Mouse (Mus musculus): ENCODE measurements around the gene Gm4340. TPM values are rescaled to one million over a fixed set of nuclear protein-coding genes. Genes with fewer than 3 reads are reported as not detected.
"Not testable (repeated sequence)": the region's sequence is repeated elsewhere in the genome, so short reads cannot be mapped to it uniquely, and the experiment has no call there.

Gm4340 gene
- not detected in 2 replicates for polyA plus RNA-seq (2015; fragmentation: Nextera tagmentation; extraction: Ambion mirVana)

- not testable (repeated sequence) for H3K4me3 ChIP-seq (replicated peaks); H3K9ac ChIP-seq; H3K4me2 ChIP-seq (replicated peaks); ATAC-seq; H3K9me3 ChIP-seq; H3K27me3 ChIP-seq (replicated peaks); H3K27ac ChIP-seq; H3K4me1 ChIP-seq (replicated peaks); H3K36me3 ChIP-seq
- no CpG with 5 or more reads among the region's 3 CpGs for WGBS
These were observed at the start of gene Gm4340 for GRCm38 (mm10) chr10:104193742-104194141. TSS of gene Gm4340 (plus strand) at chr10:104194042.

DNA sequence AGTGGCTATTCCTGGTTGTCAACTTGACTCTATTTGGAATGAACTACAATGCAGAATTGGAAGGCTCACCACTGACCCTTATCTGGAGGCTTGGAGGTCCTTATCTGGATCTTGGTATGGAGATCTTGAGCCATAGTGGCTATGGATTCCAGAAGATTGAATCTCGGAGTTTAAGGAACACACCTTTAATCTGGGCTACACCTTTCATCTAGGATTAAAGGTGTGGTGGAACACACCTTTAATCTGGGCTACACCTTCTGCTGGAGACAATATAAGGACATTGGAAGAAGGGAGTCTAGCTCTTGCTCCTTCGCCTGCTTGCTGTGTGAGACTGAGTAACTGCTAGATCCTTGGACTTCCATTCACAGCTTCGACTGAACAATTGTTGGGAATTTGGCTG, 42.6 kb upstream of the Gm4340 start, which contains the start of gene Gm6763:
Gm6763 (plus strand) TSS at position 301 of the 400 bp plus-strand sequence.
- H3K27ac ChIP-seq; H3K9ac ChIP-seq; H3K4me3 ChIP-seq (replicated peaks); H3K36me3 ChIP-seq; ATAC-seq; H3K4me2 ChIP-seq (replicated peaks); H3K9me3 ChIP-seq; H3K27me3 ChIP-seq (replicated peaks); H3K4me1 ChIP-seq (replicated peaks): not testable (repeated sequence)
- WGBS: no CpG with 5 or more reads among the region's 3 CpGs

DNA sequence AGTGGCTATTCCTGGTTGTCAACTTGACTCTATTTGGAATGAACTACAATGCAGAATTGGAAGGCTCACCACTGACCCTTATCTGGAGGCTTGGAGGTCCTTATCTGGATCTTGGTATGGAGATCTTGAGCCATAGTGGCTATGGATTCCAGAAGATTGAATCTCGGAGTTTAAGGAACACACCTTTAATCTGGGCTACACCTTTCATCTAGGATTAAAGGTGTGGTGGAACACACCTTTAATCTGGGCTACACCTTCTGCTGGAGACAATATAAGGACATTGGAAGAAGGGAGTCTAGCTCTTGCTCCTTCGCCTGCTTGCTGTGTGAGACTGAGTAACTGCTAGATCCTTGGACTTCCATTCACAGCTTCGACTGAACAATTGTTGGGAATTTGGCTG, 34.1 kb upstream of the Gm4340 start, which contains the start of gene Gm8764:
Gm8764 (plus strand) TSS at position 301 of the 400 bp plus-strand sequence.
- not testable (repeated sequence) for H3K27me3 ChIP-seq (replicated peaks); H3K36me3 ChIP-seq; H3K4me1 ChIP-seq (replicated peaks); H3K4me2 ChIP-seq (replicated peaks); H3K27ac ChIP-seq; H3K9me3 ChIP-seq; H3K4me3 ChIP-seq (replicated peaks); H3K9ac ChIP-seq; ATAC-seq
- no CpG with 5 or more reads among the region's 3 CpGs for WGBS

GRCm38 (mm10) chr10:104168215-104168614, 25.6 kb upstream of the Gm4340 start, which contains the start of gene Gm21304:
TSS of gene Gm21304 (plus strand) at chr10:104168515.
- not testable (repeated sequence) for H3K9me3 ChIP-seq; H3K9ac ChIP-seq; H3K27me3 ChIP-seq (replicated peaks); H3K36me3 ChIP-seq; H3K4me1 ChIP-seq (replicated peaks); H3K4me2 ChIP-seq (replicated peaks); H3K27ac ChIP-seq; ATAC-seq; H3K4me3 ChIP-seq (replicated peaks)
- WGBS: no CpG with 5 or more reads among the region's 3 CpGs

GRCm38 (mm10) chr10:104176724-104177123, 17.1 kb upstream of the Gm4340 start, which contains the start of gene Gm21312:
TSS of gene Gm21312 (plus strand) at chr10:104177024.
- H3K4me2 ChIP-seq (replicated peaks): not testable (repeated sequence)
- WGBS: no CpG with 5 or more reads among the region's 3 CpGs

GRCm38 (mm10) chr10:104185233-104185632, 8.6 kb upstream of the Gm4340 start, which contains the start of gene Gm20765:
TSS of gene Gm20765 (plus strand) at chr10:104185533.
- not testable (repeated sequence) for H3K27ac ChIP-seq; H3K4me2 ChIP-seq (replicated peaks); H3K4me1 ChIP-seq (replicated peaks); H3K9me3 ChIP-seq; H3K9ac ChIP-seq; H3K4me3 ChIP-seq (replicated peaks); H3K36me3 ChIP-seq; ATAC-seq; H3K27me3 ChIP-seq (replicated peaks)
- no CpG with 5 or more reads among the region's 3 CpGs for WGBS

More at GRCm38 (mm10) chr10:104176724-104177123, 17.1 kb upstream of the Gm4340 start, which contains the start of gene Gm21312:
- not testable (repeated sequence) for H3K9ac ChIP-seq; H3K27me3 ChIP-seq (replicated peaks); H3K9me3 ChIP-seq; H3K36me3 ChIP-seq; H3K4me3 ChIP-seq (replicated peaks); H3K4me1 ChIP-seq (replicated peaks); ATAC-seq; H3K27ac ChIP-seq

GRCm38 (mm10) chr10:104209655-104210054, 15.8 kb downstream of the Gm4340 start:
- H3K36me3 ChIP-seq: no peaks in the 10 kb centered on the region
- ATAC-seq: no peak
- H3K9ac ChIP-seq: no peak overlapping the region
- H3K27ac ChIP-seq: no peak overlapping the region
- H3K4me1 ChIP-seq (replicated peaks): no peaks in the 10 kb centered on the region
- no peaks in the 10 kb centered on the region for H3K9me3 ChIP-seq
- WGBS: 69% methylated on average over 1 of the region's 1 CpGs
- H3K27me3 ChIP-seq (replicated peaks): no peaks in the 10 kb centered on the region
- no peak overlapping the region for H3K4me2 ChIP-seq (replicated peaks)
- H3K4me3 ChIP-seq (replicated peaks): no peak overlapping the region

DNA sequence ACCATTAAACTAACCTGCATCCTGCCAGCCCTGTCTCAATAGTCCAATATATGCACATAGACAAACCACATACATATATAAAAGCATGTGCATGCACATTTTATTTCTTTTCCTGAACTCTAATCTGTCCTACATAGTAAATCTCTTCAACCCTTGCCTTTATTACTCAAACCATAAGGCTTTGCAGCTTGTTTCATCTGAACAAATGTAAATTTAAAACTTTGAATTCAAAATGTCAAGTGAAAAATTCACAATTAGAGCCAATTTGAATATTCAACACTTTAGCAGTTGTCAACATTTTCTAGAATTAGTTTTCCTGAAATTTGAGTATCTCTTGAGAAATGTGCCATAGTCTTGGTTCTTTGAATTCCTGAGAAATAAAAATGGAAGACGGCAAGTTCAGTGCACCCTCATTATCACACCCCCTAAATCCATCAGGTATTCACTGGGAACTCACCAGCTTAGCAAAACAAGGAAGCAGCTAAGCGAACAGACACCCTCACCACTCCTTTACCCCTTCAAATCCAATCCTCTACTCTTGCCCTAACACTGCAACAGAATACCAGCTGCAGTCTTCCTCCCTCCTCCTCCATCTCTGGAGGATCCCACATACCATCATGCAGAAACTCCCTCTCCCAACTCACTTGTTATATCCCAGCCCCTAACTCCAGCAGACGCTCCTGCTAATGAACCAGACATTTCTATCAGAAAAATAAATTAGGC, 16.6 kb downstream of the Gm4340 start:
- no peak for ATAC-seq
- WGBS: 77% methylated on average over 3 of the region's 3 CpGs

GRCm38 (mm10) chr10:104214527-104214926, 20.7 kb downstream of the Gm4340 start:
- no peak for ATAC-seq
- no peaks in the 10 kb centered on the region for H3K4me1 ChIP-seq (replicated peaks)
- no peak overlapping the region for H3K9ac ChIP-seq
- no peak overlapping the region for H3K4me2 ChIP-seq (replicated peaks)
- no peaks in the 10 kb centered on the region for H3K9me3 ChIP-seq
- no peak overlapping the region for H3K27ac ChIP-seq
- no peak overlapping the region for H3K4me3 ChIP-seq (replicated peaks)
- 92% methylated on average over 5 of the region's 5 CpGs for WGBS
- H3K36me3 ChIP-seq: no peaks in the 10 kb centered on the region
- no peaks in the 10 kb centered on the region for H3K27me3 ChIP-seq (replicated peaks)

More for the DNA sequence above, 16.6 kb downstream of the Gm4340 start:
- H3K4me2 ChIP-seq (replicated peaks): no peak overlapping the region
- no peak overlapping the region for H3K9ac ChIP-seq
- no peaks in the 10 kb centered on the region for H3K27me3 ChIP-seq (replicated peaks)
- H3K27ac ChIP-seq: no peak overlapping the region
- H3K4me1 ChIP-seq (replicated peaks): no peaks in the 10 kb centered on the region
- H3K4me3 ChIP-seq (replicated peaks): no peak overlapping the region
- H3K36me3 ChIP-seq: no peaks in the 10 kb centered on the region
- no peaks in the 10 kb centered on the region for H3K9me3 ChIP-seq

DNA sequence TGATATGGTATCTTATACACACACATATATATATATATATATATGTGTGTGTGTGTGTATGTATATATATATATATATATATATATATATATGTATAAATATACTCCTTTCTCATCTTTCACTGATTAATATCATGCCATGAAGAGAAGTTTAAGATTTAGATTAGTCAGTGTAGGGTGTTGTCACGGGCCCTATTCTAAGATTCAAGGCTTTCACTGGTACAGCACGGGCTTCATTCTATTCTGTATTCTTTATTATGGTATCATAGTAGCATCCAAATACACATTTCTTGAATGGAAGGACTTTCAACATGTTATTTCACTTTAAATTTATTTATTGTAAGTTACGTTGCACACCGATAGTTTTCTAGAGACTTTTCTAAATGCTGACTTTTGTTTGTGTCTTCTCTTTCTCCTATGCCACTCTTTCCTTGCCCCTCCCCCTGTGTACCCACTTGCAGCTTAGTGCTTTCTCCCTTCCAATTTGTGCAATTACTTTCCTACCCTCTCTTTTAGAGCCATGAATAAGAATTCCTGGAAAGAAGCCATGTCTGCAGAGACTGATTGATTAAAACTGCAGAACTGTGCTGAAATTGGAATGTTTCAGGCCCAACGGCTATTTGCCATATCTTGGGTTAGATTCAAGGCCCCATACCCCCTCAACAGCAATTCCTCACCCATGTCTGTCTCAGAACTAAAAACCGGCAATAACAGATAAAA, 26.6 kb downstream of the Gm4340 start:
- no peak for ATAC-seq
- 82% methylated on average over 6 of the region's 6 CpGs for WGBS
- no peak overlapping the region for H3K4me3 ChIP-seq (replicated peaks)
- H3K4me2 ChIP-seq (replicated peaks): no peak overlapping the region
- no peaks in the 10 kb centered on the region for H3K9me3 ChIP-seq
- no peaks in the 10 kb centered on the region for H3K36me3 ChIP-seq
- H3K9ac ChIP-seq: no peak overlapping the region
- H3K4me1 ChIP-seq (replicated peaks): no peaks in the 10 kb centered on the region
- H3K27me3 ChIP-seq (replicated peaks): no peaks in the 10 kb centered on the region
- no peak overlapping the region for H3K27ac ChIP-seq
